Mouse (Mus musculus) C2C12 (cell line): ENCODE results near the gene Atox1.

Experiments
- CTCF ChIP-seq: IDR thresholded peaks from one replicate; pipeline ENCODE4 v1.5.1; 2011; ENCODE audit not compliant: control insufficient read depth, insufficient read depth, insufficient read length
- MYOG ChIP-seq: IDR thresholded peaks from one replicate; pipeline ENCODE4 v1.6.1; 2011; ENCODE audit not compliant: control insufficient read depth, insufficient read length; ENCODE audit errors: extremely low read depth

GRCm38 (mm10) chr11:55439718-55440117 lies 21.3 kb downstream of the Atox1 start:
- TF ChIP-seq CTCF (no peak), MYOG (no peak)
